Mouse (Mus musculus) embryo, embryonic 10.5 days (tissue): ENCODE data around the gene Grn.
"Not testable (repeated sequence)": the region's sequence is repeated elsewhere in the genome, so short reads cannot be mapped to it uniquely, and the experiment has no call there.

Source experiments
- DNase-seq: peaks from one replicate; pipeline ENCODE4 v3.0.0-alpha.2; 2015; ENCODE audit warnings: low spot score

The Grn gene

DNA sequence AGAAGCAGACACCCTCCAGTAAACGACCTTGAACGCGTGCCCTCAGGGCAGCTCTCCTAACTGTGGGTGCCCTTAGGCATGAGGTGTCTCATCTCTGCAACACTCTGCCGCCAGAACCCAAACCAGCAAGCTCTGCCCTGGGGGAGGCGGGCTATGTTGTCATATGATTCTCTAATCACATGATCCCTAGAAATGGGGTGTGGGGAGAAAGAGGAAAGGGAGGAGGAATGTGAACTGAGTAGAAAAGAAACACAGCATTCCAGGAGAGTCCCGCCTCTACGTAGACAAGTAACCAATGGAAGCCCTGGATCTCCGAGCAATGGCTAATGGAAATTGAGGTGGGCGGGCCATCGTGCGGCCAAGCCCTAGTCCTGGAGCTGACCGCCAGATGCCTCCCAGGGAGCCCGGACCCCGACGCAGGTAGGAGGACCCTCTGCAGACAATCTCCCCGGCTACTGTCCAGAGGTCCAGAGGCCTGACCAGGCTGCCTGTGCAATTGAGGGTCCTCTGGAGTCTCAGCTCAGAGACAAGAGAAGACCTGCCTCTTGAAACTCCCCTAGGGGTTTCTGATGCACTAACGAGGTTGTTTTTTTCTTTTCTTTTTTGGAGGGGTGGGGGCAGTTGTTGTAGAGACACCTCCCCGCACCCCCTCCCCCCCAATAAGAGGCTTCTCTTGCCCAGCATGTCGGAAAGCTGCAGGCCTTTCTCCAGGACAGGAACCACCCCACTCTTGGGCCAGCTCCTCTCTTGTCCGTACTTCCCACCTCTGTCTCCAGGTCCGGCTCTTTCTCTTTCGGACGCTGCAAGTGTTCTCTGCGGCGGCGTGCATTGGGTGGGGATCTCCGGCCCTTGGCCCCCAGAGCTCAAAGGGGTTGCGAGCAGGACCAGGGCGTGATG, at the start of gene Grn:
Gene Grn, plus strand, starts transcription at position 195 of the 897 bp plus-strand sequence.
- DNase-seq: peak; percentile 97

GRCm38 (mm10) chr11:102381341-102382100, 48.6 kb upstream of the Grn start:
- no peak for DNase-seq

- no peak for DNase-seq
These were observed 47.3 kb upstream of the Grn start for GRCm38 (mm10) chr11:102382794-102383193.

DNA sequence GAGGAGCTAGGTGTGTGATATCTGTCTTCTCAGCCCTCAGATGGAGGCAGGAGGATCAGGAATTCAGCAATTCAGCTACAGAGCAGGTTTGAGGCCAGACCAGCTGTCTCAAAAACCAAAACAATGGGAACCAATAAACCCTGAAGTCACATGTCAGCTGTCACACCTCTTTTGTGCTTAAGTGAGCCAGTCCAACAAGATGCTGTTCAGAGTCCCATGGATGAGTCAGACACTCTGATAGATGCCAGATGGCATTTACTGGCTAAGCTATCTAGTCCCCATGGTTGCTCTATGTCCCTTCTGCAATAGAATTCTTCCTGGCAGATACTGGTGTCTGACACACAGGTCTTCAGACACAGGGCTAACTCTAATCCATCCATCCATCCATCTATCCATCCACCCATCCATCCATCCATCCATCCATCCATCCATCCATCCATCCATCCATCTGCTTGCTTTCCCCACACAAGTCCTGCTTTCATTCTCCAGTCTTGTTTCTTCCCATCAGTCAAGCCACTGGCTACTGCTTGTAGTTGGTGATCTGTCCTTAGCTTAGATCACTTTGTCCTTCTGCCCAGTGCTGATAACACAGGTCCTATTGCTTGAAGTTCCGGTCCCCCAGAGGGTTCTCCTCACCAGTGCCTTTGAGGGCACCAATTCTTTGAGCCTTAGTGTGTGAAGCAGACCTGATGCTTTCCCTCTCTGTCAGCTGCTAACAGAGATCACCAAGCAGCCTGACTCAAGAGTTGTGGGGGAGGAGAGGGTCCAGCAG, 46.6 kb upstream of the Grn start:
- DNase-seq: no peak

DNA sequence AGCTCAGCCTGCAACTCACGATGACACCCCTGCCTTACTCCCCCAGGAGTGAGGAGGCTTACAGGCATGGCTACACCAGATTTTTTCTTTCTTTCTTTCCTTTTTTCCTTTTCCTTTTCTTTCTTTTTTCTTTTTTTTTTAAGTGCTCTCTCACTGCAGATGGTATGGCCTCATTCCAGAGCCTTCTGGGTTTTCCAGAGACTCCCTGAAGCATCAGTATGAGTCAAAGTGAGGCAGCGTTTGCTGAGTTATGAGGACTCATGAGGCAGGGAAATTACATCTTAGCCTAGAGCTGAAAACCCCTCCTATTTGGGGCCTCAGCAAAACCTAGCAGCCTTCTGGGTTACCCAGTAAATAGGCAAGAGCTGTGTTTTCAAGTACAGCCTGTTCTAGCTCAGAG, 45.7 kb upstream of the Grn start:
- DNase-seq: no peak

- DNase-seq: no peak
These were observed 45.0 kb upstream of the Grn start for GRCm38 (mm10) chr11:102385075-102385474.

DNA sequence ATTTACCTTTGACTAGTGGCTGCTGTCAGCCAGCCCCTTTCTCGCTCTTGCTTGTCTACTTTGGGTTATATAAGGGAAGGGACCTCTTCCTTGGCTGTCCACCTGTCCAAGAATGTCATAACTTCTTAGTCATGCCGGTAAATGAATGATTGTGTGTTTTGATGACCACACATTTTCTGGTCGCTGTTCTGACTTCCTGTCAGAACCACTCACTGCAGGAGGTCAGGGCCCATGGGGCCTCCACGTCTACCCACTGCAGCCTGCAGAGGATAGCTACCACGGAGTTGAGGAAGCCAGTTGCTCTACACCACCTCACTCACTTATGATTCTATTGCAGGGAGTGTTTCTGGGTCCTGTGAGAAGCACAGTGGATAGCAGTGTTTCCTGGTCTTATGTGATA, 44.0 kb upstream of the Grn start:
- DNase-seq: no peak

DNA sequence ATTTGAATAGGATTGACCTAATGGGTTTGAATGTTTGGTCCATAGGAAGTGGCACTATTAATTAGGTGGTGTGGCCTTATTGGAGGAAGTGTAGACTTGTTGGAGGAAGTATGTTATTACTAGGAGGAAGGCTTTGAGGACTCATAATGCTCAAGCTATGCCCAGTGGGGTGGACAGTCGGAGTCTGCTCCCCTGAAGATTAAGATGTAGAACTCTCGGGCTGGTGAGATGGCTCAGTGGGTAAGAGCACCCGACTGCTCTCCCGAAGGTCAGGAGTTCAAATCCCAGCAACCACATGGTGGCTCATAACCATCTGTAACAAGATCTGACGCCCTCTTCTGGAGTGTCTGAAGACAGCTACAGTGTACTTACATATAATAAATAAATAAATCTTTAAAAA, 40.7 kb upstream of the Grn start:
- DNase-seq: not testable (repeated sequence)

- DNase-seq: no peak
These were observed 37.5 kb upstream of the Grn start for GRCm38 (mm10) chr11:102392441-102393237.

DNA sequence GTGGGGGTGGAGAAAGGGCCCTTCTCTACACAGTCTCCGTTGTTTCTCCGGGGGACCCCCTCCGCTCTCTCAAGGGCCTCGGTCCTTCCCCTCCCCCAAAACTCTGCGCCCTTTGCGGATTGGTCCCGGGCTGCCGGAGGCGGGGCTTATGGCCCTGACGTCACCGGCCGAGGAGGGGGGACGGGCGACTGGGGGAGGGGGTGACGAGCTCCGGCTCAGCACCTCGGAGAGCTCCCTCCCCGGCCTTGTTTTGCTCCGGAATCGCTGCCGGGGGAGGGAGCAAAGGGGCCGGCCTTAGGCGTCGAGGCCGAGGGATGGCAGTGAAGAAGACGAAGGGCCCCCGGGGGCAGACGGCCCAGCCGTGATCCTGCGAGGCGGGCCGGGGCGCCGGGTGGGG, 36.9 kb upstream of the Grn start, which contains the start of gene Rundc3a:
Gene Rundc3a, plus strand, starts transcription at position 166 of the 397 bp plus-strand sequence.
- DNase-seq: peak; percentile 93

DNA sequence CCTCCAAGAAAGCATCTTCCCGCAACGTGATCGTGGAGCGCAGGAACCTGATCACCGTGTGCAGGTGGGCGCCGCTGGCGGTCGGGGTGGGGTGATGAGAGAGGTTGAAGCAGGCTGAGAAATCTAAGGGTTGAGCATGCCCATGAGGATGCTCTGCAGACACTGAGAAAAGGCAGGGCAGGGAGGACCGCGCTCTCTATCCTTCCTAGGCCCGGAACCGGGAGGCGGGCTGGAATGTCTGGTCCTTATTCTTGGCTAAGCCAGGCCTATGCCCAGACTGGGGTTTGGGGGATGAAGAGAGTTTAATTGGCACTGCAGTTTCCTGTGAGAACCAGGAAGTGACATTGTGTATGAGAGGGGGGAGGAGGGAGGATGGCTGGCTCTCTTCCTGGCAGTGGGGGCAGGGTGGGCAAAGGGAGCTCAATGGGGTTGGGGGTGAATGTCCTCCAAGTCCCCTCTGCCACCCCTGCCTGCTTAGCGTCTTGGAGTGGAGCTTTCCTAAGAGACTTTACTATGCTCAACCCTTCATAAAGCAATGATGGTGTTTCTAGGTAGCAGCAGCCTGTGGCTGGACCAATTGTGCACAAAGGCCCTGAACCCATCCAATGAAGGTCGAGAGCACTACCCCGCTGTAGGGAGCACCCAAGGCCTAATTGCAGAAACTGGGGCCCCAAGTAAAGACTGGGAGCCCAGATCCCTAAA, 36.2 kb upstream of the Grn start:
- peak; percentile 29 for DNase-seq

GRCm38 (mm10) chr11:102394421-102395124, 35.5 kb upstream of the Grn start:
- no peak for DNase-seq

- DNase-seq: peak; percentile 27
These were observed 34.9 kb upstream of the Grn start for GRCm38 (mm10) chr11:102395250-102395649.

- DNase-seq: no peak
These were observed 33.9 kb upstream of the Grn start for GRCm38 (mm10) chr11:102396263-102396662.

DNA sequence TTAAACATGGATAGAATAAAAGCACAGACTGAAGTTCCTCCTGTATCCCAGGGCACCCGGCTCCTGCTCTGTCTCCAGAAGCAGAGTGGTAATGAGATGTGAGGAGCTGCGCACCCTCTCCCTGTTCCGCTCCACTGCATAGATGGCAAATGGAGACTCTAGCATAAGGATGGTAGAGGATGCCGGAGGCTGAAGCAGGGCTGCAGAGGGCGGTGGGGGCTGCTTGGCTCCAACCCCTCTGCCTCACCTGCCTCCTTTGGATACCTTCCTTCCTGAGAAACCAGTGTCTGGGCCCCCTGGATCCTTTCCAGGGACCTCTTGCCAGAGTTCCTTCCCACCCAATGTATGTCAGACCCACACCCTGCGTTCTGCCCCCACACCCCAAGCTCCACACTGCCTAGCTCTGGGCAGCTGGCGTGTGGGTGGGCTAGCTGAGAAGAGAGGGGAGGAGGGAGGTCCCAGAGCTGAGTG, 33.4 kb upstream of the Grn start:
- DNase-seq: no peak

DNA sequence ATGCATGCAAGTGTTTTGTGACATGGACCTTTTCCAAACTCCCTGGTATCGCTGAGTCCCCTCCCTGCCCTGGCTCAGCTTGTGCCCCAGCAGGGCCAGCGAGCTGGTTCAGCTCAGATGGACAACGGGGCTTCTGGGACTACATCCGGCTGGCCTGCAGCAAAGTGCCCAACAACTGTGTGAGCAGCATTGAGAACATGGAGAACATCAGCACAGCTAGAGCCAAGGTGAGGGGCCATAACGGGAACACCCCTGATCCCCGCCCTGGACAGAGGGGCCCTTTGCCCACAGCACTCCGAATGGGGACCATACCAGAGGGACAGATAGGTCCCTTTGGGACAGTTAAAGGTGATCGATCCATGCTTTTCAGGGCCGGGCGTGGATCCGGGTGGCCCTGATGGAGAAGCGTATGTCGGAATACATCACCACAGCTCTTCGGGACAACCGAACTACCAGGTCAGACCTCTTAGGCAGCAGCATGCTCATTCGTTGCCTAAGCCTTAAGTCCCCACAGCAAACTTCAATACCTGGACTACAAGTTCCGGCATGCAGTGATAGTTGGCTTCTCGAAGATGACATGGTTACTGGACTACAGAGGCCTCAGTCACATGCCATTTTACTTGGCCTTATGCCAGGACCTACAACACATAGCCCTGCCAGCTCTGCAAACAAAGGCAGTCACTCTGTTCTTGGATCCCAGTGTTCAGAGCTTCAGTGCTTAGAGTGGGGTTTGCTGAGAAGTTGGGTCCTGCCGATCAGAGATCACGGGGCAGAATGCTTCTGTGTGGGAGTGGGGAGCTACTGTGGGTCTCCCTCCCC, 31.9 kb upstream of the Grn start:
- no peak for DNase-seq

GRCm38 (mm10) chr11:102399107-102399506, 31.0 kb upstream of the Grn start:
- DNase-seq: no peak

GRCm38 (mm10) chr11:102399610-102400072, 30.5 kb upstream of the Grn start:
- no peak for DNase-seq

DNA sequence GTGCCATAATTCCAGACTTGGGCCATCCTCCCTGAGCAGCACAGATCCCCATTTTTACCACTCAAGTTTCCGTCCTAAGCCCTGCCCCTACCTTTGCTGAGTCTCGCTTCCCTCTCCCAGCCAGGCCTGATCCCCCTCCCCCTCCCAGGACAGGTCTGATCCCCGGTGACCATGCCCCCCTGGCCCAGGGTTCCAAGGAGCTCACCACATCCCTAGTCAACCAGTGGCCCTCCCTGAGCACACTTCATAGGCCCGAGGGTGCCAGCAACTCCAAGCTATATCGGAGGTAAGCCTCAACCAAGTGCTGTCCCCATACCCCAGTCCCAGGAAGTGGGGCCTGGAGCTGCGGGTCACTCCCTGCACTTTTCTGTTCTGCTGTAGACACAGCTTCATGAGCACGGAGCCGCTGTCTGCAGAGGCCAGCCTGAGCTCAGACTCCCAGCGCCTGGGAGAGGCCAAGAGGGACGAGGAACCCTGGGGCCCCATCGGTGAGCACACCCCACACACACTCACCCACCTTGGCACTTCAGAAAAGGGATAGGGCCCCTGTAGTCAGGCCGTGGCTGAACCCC, 29.5 kb upstream of the Grn start:
- no peak for DNase-seq
